Mouse (Mus musculus) C2C12 (cell line): ENCODE data around the gene Hoxa3.

Experiments used
- CEBPB ChIP-seq: IDR thresholded peaks from one replicate; pipeline ENCODE4 v1.6.1; 2011; ENCODE audit warnings: low read depth, mild to moderate bottlenecking, control low read depth, moderate library complexity
- CTCF ChIP-seq: IDR thresholded peaks from one replicate; pipeline ENCODE4 v1.5.1; 2011; ENCODE audit not compliant: control insufficient read depth, insufficient read depth, insufficient read length
- FOSL1 ChIP-seq: IDR thresholded peaks from one replicate; pipeline ENCODE4 v1.8.0; 2011; ENCODE audit warnings: mild to moderate bottlenecking, low read length; ENCODE audit not compliant: poor library complexity, insufficient read depth, severe bottlenecking
- MAX ChIP-seq: IDR thresholded peaks from one replicate; pipeline ENCODE4 v1.6.1; 2011; ENCODE audit warnings: mild to moderate bottlenecking, control low read depth
- MYOD1 ChIP-seq: IDR thresholded peaks from one replicate; pipeline ENCODE4 v1.6.1; 2011; ENCODE audit warnings: low read depth; ENCODE audit not compliant: control insufficient read depth, insufficient read length
- USF1 ChIP-seq: IDR thresholded peaks from one replicate; pipeline ENCODE4 v1.6.1; 2011; ENCODE audit warnings: low read depth, mild to moderate bottlenecking, control low read depth, moderate library complexity

DNA sequence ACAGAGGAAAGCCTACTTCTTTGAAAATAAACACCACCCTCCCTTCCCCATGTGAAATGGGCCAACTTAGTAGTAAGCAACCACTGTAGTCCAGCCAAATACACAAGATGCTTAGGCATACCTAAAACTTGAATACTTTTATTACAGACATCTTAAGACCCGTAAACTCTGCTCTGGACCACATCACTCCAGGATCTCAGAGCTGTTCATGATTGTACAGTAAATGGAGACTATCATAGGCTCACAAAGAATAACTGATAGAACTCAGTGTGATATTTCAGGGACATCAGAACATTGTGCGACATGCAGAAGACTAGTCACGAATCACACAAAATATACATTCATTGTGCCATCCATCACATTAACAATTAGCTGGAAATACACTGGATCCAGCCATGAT is 57.7 kb downstream of the Hoxa3 start:
- TF ChIP-seq CTCF (no peak), CEBPB (no peak), FOSL1 (no peak), MYOD1 (no peak), MAX (no peak), USF1 (no peak)
